Mouse (Mus musculus) left cerebral cortex, adult 18-20 months (tissue): ENCODE data around the gene Sptbn4. TPM values are rescaled to one million over a fixed set of nuclear protein-coding genes. Genes with fewer than 3 reads are reported as not detected.

Experiments
- DNase-seq, 2 experiments: peaks; one replicate each; pipeline ENCODE4 v3.0.0; 2021 to 2022; ENCODE audit warnings: low spot score in 2 of 2, mixed read lengths in 1 of 2
- total RNA-seq, 2 experiments: library from RNA; stranded (reverse); gene quantifications; 2 replicates each; pipeline ENCODE4 v1.2.3; 2021

The Sptbn4 gene
- total RNA-seq, 2 experiments from 2014 or later = 139 to 142 TPM

DNA sequence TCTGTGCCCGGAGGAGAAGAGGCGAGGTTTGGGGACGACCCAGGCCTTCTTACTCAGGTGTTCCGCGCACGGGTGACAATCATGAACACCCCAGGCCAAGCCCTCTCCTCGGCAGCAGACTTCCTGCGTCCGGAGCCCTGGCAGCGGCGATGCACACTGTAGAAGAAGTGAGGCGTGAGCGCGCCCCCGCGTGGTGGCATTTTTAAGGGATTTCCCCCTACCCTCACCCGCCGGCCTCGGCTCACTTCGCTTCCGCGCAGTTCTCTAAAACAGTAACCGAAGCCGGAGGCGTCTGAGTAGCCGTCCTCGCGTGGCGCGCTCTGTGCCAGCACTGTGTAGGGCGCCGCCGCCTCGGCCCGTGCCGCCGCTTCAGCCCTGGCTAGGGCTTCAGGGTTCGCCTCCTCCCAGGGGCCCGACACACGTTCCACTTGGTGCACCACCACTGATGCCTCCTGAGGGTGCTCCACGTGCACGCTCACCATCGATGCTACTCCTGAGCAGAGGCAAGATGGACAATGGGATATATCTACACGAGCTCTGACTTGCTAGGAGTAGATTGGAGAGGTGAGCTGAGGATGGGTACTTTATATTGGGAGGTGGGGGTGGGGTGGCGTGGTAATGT is 118.0 kb downstream of the Sptbn4 start:
- peak; percentile 80 to 84 for DNase-seq

DNA sequence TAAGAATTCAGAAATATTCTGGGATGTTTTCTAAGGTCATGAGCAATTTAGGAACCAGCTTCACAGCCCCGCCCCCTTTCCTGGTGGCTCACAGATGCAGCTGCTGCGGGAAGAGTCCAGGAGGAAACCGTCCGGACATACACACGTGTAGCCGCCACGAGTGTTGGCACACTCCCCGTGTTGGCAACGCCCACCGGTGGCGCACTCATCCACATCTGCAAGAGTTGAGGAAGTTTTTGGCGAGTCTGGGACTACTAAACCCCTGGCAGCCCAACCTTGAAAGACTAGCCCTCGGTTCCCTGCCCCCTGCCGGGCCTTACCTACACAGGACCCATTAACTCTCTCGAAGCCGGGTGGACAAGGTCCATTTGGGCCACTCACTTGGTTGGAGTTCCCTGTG is 118.8 kb downstream of the Sptbn4 start:
- no peak for DNase-seq

DNA sequence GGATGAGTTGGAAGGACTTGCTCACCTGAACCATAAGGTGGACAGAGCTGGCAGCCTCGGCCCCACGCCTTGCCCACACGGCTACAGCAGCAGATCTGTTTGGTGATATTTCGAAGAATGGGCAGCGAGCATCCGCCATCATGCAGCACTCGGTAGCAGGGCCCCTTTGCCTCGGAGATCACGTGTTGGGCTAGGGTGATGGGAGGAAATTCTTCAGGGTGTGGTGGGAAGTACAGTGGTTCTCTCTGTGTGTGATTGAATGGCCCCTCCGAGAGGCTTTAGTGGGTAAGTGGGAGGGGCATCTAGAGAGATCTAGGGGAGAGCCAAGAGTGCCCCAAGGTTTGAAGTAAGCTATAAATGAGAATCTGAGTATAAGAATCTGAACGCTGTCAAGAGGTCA is 119.3 kb downstream of the Sptbn4 start:
- DNase-seq = no peak

DNA sequence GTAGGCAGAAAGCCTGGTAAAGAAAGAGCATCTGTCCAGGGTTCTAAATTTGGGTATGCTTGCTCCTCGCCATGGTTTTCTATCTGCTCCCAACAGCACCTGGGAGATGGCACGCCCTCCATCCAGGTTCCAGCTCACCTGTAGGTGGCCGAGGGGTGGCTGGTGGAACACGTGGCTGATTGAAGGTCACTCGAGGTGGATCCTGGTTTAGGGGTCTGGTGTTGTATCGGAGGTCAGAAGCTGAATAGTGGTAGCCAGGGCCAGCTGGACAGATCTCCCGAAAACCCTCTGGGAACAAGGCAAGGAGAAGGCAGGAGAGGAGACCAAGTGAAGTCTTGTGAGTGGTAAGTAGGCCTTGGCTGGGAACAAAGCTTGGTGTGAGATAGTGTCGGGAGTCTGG is 120.0 kb downstream of the Sptbn4 start:
- DNase-seq = no peak

DNA sequence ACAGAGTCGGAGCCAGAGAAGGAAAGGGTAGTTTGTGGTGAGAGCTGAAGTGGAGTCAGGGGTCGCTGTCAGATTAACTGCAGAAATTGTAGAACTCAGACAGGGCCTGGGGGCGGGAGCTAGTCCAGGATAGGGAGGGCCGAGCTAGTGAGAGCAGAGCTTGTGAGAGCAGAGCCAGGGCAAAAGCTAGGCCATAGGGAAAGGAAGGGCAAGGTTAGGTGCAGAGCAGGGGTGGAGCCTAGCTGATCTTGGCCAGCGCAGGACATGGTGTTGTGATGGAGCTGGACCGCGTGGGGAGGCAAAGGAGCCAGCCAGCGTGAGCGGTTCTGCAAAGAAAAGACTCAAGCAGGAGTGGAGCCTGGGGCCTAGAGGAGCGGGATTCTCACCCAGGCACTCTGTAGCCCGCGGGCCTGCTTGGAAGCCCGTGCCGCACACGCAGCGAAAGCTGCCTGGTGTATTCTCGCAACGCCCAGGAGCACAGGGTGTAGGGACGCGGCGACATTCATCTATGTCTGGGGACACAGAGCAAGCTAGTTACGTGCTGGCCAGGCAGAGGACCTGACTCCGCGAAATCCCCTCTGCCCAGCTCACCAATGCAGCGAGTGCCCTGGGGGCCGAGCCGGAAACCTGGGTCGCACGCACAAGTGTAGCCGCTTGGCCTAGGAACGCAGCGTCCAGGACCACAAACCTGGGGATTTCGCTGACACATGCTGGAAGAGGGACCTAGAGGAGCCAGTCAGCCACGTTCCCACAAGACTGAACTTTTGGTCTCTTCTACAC is 121.2 kb downstream of the Sptbn4 start:
- no peak for DNase-seq

DNA sequence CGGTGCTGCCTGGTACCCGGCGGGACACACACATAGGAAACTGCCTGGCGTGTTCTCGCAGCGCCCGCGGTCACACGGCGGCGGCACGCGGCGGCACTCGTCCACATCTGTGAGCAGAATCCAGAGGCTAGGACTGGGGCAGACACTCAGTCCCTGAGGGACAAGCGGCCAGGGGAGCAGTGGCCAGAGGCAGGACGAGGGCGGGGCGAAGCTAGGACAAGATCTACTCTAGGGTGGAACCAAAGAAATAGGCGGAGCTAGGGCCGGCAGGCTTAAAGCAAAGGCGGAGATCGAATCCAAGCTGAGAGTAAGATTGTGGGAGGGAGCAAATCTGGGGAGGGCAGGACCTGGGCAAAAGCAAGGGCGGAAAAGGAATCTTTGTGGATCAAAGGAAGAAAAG is 121.8 kb downstream of the Sptbn4 start:
- DNase-seq = no peak

DNA sequence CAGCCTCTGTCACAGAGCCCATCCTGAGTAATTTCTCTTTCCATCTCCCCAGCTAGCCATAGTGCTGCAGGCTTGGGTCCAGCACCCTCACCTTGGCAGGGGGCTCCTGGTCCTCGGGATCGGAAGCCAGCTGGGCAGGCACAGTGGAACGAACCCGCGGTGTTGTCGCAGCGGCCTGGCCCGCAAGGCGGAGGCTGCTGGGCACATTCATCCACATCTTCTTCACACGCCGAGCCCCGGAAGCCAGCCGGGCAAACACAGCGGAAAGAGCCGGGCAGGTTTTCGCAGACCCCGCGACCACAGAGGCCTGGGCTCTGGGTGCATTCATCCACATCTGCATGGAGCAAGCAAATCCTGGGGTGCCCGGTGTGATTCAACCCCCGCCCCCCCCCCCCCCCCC is 122.6 kb downstream of the Sptbn4 start:
- DNase-seq = no peak

DNA sequence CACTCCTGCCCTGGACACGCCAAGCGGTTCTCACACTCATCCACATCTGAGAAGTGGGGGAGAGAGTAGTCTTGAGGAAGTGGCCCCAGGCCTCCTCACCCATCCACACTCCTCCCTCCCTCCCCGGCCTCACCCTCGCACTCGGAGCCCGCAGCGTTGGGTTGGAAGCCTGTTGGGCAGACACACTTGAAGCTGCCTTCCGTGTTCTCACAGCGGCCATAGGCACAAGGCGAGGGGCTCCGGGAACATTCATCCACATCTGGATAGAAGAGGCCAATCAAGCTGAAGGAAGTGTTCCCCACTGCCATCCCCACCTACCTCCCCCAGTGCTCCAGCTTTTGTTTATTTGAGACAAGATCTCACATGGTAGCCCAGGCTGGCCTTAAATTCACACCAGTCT is 123.3 kb downstream of the Sptbn4 start:
- no peak for DNase-seq

DNA sequence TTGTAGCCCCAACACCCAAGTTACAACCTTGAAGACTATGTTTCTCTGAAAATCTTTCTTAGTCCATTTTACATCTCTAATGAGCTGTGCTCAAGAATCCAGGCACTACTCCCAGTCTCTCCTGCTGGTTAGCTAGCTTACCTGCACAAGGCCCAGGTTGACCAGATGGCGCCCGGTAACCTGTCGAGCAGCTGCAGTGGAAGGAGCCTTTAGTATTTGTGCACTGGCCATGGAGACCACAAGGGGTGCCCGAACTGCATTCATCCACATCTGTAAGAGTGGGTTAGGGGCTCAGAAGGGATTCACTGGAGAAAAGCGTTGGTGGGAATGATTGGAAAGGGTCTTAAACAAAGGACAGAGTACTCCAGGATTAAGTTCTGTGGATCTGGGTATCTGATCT is 124.5 kb downstream of the Sptbn4 start:
- DNase-seq = no peak

DNA sequence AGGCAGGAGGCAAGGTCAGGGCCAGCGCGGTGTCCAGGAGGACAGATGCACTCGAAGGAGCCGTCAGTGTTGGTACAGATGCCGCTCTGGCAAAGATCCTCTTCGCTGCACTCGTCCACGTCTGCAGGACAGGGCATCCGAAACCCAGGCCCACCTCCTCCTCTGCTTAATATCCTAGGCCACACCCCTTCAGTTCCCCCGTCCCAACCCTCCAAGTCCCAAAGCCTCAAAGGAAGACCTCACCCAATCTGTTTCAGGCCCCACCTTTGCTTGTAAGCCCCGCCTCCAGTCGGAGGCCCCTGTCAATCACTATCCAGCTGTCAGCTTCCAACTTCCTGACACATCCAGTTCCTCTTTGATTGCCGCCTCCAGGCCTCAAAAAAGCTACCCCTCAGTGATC is 125.2 kb downstream of the Sptbn4 start:
- DNase-seq = no peak

DNA sequence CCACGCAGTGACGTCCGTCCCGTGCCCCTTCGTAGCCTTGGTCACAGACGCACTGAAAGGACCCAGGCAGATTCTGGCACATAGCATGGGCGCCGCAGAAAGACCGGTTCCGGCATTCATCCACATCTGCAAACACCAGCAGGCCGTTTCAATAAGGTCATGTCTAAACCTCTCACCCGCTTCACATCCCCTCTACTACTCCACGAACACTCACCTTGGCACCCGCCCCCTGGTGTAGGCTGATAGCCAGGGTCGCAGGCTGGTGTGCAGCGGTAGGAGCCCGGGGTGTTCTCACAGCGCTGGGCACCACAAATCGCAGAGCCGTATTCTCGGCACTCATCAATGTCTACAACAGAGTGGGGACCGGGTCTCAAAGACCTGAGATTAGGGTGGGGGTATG is 128.1 kb downstream of the Sptbn4 start:
- DNase-seq = no peak

DNA sequence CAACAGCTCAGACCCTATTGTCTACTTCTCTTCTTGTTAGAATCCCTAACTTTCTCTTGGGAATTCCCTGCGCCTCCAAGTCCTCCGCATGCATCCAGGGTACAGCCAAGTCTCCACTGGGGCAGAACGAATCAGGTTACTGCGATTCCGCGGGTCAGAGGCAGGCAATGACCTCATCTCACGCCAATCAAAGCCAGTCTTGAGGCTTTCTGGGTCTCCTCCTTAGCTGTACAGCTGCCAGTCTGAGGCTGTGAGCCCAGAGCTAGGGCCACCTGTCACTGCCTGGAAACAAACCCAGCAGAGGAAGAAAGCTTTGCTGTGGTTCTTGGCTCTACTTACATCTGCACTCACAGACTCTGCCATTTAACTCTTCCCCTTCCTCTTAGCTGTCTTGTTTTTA is 131.5 kb downstream of the Sptbn4 start:
- no peak for DNase-seq

DNA sequence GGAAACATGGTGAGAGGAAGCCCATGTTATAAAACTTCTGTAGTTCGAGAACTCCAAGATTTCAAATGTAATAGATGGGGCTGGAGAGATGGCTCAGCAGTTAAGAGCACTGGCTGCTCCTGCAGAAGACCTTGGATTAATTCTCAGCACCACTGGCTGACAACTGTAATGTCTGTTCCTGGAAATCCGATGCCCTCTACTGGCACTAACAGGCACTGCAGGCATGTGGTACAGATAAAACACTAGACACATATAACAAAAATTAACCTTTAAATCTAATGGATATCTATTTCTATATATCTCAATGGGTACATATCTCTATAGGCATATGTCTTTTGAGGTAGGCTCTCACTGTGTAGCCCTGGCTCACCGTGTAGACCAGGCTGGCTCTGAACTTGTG is 133.1 kb downstream of the Sptbn4 start:
- no peak for DNase-seq

DNA sequence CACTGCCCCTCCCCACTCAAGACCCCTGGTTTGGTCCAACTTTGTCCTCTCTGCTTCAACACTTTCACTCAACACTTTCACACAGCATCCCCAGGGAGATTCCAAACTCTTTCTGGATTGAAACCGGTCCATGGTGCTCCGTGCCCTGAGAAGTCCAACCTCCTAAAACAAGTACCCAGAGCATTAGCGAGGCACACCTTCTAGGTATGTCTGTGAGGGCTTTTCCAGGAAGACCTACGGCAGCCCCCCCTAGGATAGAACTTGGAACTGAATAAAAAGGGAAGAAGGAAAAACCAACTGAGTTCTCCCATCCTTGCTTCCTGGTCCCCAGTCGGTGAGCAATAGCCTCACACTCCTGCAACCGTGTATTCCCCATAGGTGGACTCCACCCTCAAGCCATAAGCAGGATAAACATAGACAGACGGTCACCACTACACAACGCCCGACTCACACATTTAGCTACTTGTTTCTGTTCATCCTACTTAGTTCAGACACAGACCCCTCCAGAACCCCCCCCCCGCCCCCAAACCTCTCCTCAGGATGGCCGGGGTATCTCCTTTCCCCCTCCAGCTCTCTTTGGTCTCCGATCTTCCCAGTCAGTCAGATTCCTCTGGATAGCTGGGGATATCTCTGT is 135.7 kb downstream of the Sptbn4 start:
- no peak for DNase-seq

DNA sequence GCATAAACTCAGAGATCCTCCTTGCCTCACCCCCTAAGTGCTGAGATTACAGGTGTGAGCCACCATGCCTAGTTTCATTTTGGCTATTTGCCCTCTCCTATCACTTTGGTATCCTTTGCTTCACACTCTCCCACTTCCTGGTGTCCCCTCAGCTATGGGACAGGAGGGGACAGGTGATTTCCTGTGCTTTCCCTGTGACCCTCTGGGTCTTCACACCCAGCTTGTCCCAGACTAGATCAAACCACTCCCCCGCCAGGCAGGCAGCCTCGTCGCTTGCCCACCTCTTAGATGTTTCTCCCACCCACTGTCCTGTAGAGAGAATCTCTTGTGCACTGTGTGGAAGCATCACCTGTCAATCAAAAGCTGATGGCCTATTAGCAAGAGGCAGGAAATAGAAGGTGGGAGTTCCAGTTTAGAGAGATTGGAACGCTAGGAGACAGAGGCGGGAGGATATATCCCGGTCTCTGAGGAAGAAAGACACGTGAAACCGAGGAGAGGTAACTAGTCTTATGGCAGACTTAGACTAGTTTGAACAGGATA is 136.4 kb downstream of the Sptbn4 start:
- no peak for DNase-seq

DNA sequence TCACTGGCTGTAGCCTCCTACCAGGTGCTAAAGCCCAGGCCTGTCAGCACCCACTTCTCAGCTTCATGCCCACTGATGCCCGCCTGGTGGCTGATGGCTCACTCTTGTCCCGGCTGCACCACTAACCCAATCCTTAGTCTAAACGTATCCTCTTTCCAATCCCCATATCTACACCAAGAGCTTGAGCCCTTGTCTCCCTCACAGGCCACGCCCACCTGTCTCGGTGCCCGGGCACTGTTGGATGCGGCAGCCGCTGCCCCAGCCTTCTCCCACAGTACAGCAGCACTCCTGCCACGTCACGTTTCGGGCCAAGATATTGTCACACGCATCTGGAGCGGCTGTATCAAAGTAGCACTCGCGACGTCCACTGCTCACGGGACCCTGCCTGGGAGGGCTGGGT is 137.2 kb downstream of the Sptbn4 start:
- no peak for DNase-seq

DNA sequence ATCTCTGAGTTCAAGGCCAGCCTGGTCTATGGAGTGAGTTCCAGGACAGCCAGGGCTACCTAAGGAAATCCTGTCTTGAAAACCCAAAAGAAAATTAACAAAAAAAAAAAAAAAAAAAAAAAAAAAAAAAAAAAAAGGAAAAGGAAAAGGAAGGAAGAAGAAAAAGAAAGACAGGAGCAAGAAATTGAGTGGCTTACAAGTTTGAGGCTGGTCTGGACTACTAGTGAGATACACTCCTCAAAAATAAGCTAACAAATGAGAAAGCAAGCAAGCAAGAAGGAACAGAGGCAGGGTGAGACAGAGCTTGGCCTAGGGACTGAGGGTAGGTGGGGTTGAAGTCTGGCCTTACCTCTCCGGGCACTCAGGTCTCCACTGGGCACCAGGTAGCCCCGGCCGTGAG is 137.7 kb downstream of the Sptbn4 start:
- no peak for DNase-seq

DNA sequence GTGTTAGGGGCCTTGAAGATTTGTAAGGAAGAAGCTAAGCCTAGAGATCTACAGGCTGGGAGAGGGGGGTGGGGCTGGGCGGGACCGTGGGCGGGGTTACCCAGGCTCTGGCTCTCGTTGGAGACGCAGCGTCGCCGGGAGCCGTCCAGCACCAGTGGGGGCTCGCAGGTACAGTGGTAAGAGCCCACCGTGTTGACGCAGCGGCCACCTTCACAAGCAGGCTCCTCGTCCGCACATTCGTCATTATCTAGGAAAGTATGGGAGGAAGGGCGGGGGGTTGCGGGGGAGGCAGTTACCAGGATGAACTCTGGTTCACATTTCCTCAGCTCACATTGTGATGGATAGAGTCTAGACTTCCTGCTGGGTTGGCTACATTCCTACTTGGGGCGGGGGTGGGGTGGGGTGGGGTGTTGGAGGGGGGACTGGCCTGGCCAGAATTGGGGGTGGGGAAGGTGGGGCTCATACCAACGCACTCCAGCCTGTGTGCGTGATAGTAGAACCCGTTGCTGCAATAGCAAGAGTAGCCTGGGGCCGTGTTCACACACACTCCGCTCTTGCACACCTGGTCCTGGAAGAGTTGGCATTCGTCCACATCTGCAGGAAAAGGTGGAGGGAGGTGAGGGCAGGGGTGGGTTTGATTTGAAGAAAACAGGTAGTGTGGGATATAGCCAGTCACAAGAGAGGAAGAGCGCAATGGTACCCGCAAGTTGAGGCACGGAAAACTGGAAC is 138.5 kb downstream of the Sptbn4 start:
- no peak for DNase-seq

DNA sequence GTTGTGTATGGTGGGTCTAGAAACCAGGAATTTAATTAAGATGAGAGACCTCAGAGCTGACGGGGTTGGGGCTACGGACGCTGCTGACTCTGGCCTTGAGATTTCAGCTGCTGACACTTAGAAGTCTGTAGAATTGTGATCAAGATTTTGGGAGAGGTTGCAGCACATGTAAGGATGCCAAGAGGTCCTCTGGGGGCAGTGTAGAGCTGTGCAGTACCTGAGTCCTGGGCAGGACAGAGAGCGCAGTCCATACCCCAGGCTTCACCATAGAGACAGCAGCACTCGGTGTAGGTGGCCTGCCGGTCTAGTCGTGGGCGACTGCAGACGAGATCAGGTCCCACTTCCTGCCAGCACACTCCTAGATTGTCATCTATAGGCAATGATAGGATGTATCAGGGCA is 139.9 kb downstream of the Sptbn4 start:
- no peak for DNase-seq
